Mouse (Mus musculus): ENCODE data around the gene P3h1. TPM values are rescaled to one million over a fixed set of nuclear protein-coding genes. Genes with fewer than 3 reads are reported as not detected.
"Not testable (repeated sequence)": the region's sequence is repeated elsewhere in the genome, so short reads cannot be mapped to it uniquely, and the experiment has no call there.

Gene P3h1
- polyA plus RNA-seq, 1 experiment from 2014 or later = 16.0 TPM

DNA sequence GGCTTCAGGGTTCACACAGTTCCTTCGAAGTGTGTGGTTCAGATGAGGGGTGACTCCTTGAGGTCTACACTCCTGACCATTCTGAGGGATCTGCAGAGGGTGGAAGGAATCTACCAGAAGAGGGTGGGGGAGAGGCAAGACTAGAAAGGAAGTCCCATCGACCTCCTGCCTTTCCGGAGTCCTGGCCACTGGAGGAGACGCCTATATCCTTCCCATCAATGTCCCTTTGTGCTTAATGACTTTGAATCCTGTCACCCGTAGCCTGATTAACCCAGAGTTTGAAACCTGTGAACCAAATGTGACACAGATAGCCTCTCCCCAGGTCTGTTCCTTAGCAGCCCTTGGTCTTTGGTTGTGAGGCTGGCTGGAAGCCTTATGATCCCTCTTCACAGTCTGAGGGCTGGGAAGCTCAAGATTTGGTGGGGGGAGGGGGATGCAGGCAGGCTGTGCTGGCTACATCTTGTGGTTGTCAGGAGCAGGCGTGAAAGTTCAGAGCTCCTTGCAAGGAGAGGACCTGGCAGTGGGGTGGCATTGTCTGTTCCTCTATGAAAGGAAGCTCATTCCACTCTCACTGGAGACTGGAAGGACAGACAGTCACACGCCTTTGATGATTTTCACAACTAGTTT, 28.5 kb downstream of the P3h1 start:
- DNase-seq (ENCODE audit: low spot score) = no peak
- 50% methylated on average over 7 of the region's 7 CpGs for WGBS
- Histone ChIP-seq H3K9me3 (replicated peaks) (no peaks in the 10 kb centered on the region), H3K36me3 (no peaks in the 10 kb centered on the region), H3K27me3 (ENCODE audit: low read depth, poor library complexity, severe bottlenecking) (no peaks in the 10 kb centered on the region), H3K27ac (no peak overlapping the region), H3K4me1 (peaks cover 18% of the 10 kb centered on the region), H3K4me3 (no peak overlapping the region)

GRCm38 (mm10) chr4:119262483-119262882, 29.8 kb downstream of the P3h1 start:
- peaks cover 15% of the 10 kb centered on the region for H3K4me1 ChIP-seq
- WGBS = 88% methylated on average over 5 of the region's 5 CpGs
- no peak overlapping the region for H3K4me3 ChIP-seq
- no peaks in the 10 kb centered on the region for H3K9me3 ChIP-seq (replicated peaks)
- no peaks in the 10 kb centered on the region for H3K27me3 ChIP-seq (ENCODE audit: low read depth, poor library complexity, severe bottlenecking)
- no peak overlapping the region for H3K27ac ChIP-seq
- no peak for DNase-seq (ENCODE audit: low spot score)
- no peaks in the 10 kb centered on the region for H3K36me3 ChIP-seq

DNA sequence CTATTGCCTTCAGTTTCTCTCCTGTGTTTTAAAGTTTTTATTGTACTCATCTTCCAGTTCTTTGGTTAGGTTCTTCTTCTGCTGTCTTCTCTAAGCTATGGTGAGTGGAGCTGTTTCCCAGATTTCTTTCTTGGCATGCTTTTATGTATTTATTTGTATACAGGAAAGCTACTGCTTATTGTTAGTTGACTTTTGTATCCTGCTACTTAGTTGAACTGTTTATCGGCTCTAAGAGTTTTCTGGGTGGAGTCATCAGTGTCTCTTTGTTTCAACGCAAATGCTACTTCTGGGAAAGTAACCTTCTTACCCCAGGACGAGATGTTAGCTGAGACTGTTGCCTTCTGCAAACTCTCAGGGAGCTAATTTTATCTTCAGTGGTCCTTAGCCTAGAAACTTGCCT, 30.7 kb downstream of the P3h1 start:
- DNase-seq (ENCODE audit: low spot score) = no peak
- Histone ChIP-seq H3K27me3 (ENCODE audit: low read depth, poor library complexity, severe bottlenecking) (no peaks in the 10 kb centered on the region), H3K4me3 (no peak overlapping the region), H3K36me3 (no peaks in the 10 kb centered on the region), H3K9me3 (replicated peaks) (no peaks in the 10 kb centered on the region), H3K4me1 (peaks cover 14% of the 10 kb centered on the region), H3K27ac (no peak overlapping the region)
- WGBS = 85% methylated on average over 3 of the region's 3 CpGs

GRCm38 (mm10) chr4:119266606-119267005, 33.9 kb downstream of the P3h1 start:
- no peak overlapping the region for H3K27ac ChIP-seq
- DNase-seq (ENCODE audit: low spot score) = no peak
- H3K9me3 ChIP-seq (replicated peaks) = no peaks in the 10 kb centered on the region
- no peak overlapping the region for H3K4me3 ChIP-seq
- 81% methylated on average over 13 of the region's 13 CpGs for WGBS
- no peaks in the 10 kb centered on the region; the same call in 1 of the 2 replicates for H3K4me1 ChIP-seq
- no peaks in the 10 kb centered on the region for H3K27me3 ChIP-seq (ENCODE audit: low read depth, poor library complexity, severe bottlenecking)
- H3K36me3 ChIP-seq = peaks cover 30% of the 10 kb centered on the region

DNA sequence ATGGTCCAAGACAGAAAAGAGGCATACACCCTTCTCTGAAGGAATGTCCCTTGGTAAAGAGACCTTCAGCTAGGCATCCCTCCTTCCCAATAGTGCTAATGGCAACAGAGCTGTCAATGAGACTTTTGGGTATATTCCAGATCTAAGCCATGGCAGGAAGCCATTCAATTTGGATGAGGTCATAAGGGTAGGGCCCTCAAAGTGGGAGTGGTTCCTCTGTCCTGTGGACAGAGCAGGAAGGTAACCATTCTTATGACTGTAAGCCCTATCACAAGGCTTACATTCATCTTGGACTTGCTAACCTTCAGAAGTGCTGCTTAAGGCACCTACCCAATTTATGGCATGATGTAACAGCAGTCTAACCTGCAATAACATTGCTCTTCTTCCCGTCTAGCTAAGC, 41.9 kb downstream of the P3h1 start:
- DNase-seq (ENCODE audit: low spot score) = no peak
- WGBS = 82% methylated on average over 1 of the region's 1 CpGs
- no peaks in the 10 kb centered on the region for H3K4me1 ChIP-seq

GRCm38 (mm10) chr4:119275226-119275625, 42.5 kb downstream of the P3h1 start:
- Histone ChIP-seq H3K4me1 (no peaks in the 10 kb centered on the region), H3K9me3 (replicated peaks) (no peaks in the 10 kb centered on the region), H3K36me3 (peaks cover 98% of the 10 kb centered on the region), H3K4me3 (no peak overlapping the region), H3K27ac (no peak overlapping the region), H3K27me3 (ENCODE audit: low read depth, poor library complexity, severe bottlenecking) (no peaks in the 10 kb centered on the region)
- no peak for DNase-seq (ENCODE audit: low spot score)
- WGBS = 90% methylated on average over 2 of the region's 2 CpGs

More for the DNA sequence above, 41.9 kb downstream of the P3h1 start:
- no peaks in the 10 kb centered on the region for H3K27me3 ChIP-seq (ENCODE audit: low read depth, poor library complexity, severe bottlenecking)
- H3K9me3 ChIP-seq (replicated peaks) = no peaks in the 10 kb centered on the region
- peaks cover 98% of the 10 kb centered on the region for H3K36me3 ChIP-seq
- H3K4me3 ChIP-seq = no peak overlapping the region
- no peak overlapping the region for H3K27ac ChIP-seq

DNA sequence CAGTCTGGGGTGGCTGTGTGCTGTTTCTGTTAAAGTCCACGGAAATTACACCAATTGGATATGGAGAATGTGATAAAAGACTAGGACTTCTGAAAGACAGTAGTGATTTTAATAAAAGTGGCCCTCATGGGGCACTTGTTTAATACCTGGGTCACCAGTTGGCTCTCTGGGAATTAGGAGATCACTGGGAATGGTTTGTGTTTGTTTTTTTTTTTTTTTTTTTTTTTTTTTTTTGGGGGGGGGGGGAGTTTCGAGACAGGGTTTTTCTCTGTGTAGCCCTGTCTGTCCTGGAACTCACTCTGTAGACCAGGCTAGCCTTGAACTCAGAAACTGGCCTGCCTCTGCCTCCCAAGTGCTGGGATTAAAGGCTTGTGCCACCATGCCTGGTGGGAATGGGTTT, 43.0 kb downstream of the P3h1 start:
- Histone ChIP-seq H3K27me3 (ENCODE audit: low read depth, poor library complexity, severe bottlenecking) (no peaks in the 10 kb centered on the region), H3K9me3 (replicated peaks) (no peaks in the 10 kb centered on the region), H3K4me1 (no peaks in the 10 kb centered on the region), H3K36me3 (peaks cover 97% of the 10 kb centered on the region), H3K27ac (no peak overlapping the region), H3K4me3 (no peak overlapping the region)
- no peak for DNase-seq (ENCODE audit: low spot score)
- 81% methylated on average over 2 of the region's 2 CpGs for WGBS

- not testable (repeated sequence) for H3K27me3 ChIP-seq (ENCODE audit: low read depth, poor library complexity, severe bottlenecking); H3K4me3 ChIP-seq; H3K9me3 ChIP-seq (replicated peaks); DNase-seq (ENCODE audit: low spot score); H3K27ac ChIP-seq; H3K4me1 ChIP-seq
- 93% methylated on average over 15 of the region's 15 CpGs for WGBS
- peaks cover 97% of the 10 kb centered on the region for H3K36me3 ChIP-seq
These were observed 46.1 kb downstream of the P3h1 start for GRCm38 (mm10) chr4:119278784-119279183.

GRCm38 (mm10) chr4:119284861-119285260, 52.1 kb downstream of the P3h1 start:
- WGBS = 88% methylated on average over 1 of the region's 1 CpGs
- Histone ChIP-seq H3K4me1 (no peaks in the 10 kb centered on the region), H3K36me3 (peaks cover 95% of the 10 kb centered on the region), H3K9me3 (replicated peaks) (no peaks in the 10 kb centered on the region), H3K4me3 (no peak overlapping the region), H3K27me3 (ENCODE audit: low read depth, poor library complexity, severe bottlenecking) (no peaks in the 10 kb centered on the region), H3K27ac (no peak overlapping the region)
- DNase-seq (ENCODE audit: low spot score) = no peak

DNA sequence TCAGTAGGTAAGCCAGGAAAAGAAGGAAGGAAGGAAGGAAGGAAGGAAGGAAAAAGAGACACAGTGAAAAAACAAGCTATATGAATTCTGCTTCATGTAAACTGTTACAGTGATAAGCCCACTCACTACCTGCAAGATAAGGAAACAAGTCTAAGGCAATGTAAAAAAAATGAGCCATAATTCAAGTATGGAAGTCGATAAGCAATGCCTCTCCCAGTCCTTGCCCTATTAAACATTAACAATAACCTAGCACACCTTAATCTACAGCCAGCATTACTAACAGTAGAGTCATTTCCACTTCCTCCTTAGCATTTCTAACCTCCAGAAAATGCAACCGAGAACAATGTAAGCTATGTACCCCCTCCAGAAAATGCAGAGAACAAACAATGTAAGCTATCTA, 52.6 kb downstream of the P3h1 start:
- no peak for DNase-seq (ENCODE audit: low spot score)
- Histone ChIP-seq H3K27ac (no peak overlapping the region), H3K27me3 (ENCODE audit: low read depth, poor library complexity, severe bottlenecking) (no peaks in the 10 kb centered on the region), H3K4me1 (no peaks in the 10 kb centered on the region), H3K9me3 (replicated peaks) (no peaks in the 10 kb centered on the region), H3K4me3 (no peak overlapping the region), H3K36me3 (peaks cover 95% of the 10 kb centered on the region)
- 89% methylated on average over 2 of the region's 2 CpGs for WGBS

DNA sequence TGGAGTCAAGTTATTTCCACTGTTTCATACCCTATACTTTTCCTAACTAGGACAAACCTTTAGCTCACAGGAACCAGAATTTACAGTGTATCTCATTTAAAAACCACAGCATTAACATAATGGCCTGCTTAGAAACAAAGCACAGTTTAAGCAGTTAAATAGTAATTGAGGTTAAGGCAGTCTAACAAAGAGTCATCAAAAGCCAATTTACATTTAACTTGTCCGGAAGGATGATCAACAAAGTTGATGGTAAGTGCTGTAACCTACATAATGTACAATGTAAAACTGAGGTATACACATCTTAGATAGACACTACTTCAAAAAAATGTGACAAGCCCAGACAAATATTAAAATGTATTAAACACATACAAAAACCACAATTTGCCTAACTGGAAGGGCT, 59.2 kb downstream of the P3h1 start:
- Histone ChIP-seq H3K27ac (no peak overlapping the region), H3K36me3 (peaks cover 57% of the 10 kb centered on the region), H3K4me3 (peak overlapping the region; percentile 99), H3K4me1 (peaks cover 22% of the 10 kb centered on the region), H3K9me3 (replicated peaks) (no peaks in the 10 kb centered on the region), H3K27me3 (ENCODE audit: low read depth, poor library complexity, severe bottlenecking) (no peaks in the 10 kb centered on the region)
- DNase-seq (ENCODE audit: low spot score) = no peak
- WGBS = 96% methylated on average over 1 of the region's 1 CpGs

DNA sequence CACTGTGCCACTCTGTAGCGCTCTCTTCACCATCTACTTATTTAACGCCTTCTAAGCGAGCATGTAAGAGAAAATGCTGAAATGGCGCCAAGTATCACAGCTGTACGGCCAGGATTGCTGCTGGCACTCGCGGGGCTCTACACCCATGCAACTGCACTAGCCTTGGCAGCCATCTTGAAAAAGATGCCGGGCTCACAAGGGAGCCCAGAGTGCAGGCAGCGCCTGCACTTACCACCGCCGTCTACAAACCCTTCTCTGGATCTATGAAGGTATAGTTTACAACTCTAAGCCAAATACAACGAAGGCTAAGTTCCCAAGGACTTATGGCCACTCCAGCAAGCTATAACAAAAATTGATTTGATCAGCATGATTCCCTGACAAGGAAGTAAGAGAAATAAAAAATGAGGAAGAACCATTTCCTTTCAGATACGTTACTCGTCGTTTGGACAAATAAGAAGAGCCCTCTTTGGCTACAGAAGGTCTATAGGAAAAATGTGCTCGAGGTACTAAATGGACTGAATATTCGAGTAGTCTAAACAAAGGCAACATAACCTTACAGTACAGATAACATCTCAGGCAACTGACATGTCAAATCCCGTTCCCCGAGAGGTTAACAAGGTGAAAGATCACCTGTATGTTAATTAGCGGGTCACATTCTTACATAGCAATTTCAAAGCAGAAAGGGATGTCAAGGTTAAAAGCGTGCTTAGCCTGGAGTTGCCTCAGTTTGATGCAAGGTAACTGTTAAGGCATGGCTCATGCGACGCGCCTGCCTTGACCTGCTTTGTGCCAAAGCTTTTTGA, 60.3 kb downstream of the P3h1 start:
- H3K4me1 ChIP-seq = peaks cover 22% of the 10 kb centered on the region
- 3% methylated on average over 24 of the region's 24 CpGs for WGBS
- DNase-seq (ENCODE audit: low spot score) = peak; percentile 46
- peak overlapping the region; percentile 99 for H3K4me3 ChIP-seq
- H3K9me3 ChIP-seq (replicated peaks) = no peaks in the 10 kb centered on the region
- H3K27me3 ChIP-seq (ENCODE audit: low read depth, poor library complexity, severe bottlenecking) = no peaks in the 10 kb centered on the region
- peak overlapping the region; percentile 97 for H3K27ac ChIP-seq
- H3K36me3 ChIP-seq = peaks cover 46% of the 10 kb centered on the region

- peaks cover 39% of the 10 kb centered on the region for H3K36me3 ChIP-seq
- H3K9me3 ChIP-seq (replicated peaks) = no peaks in the 10 kb centered on the region
- no peaks in the 10 kb centered on the region for H3K27me3 ChIP-seq (ENCODE audit: low read depth, poor library complexity, severe bottlenecking)
- peak; percentile 66 for DNase-seq (ENCODE audit: low spot score)
- under 1% methylated on average over 66 of the region's 80 CpGs for WGBS
- H3K27ac ChIP-seq = peak overlapping the region; percentile 97
- peak overlapping the region; percentile 99 for H3K4me3 ChIP-seq
- H3K4me1 ChIP-seq = peaks cover 22% of the 10 kb centered on the region
These were observed 61.0 kb downstream of the P3h1 start for GRCm38 (mm10) chr4:119293574-119294258.
